Mouse (Mus musculus): ENCODE data around the gene Tet3.

Gene Tet3

GRCm38 (mm10) chr6:83459034-83459644 is at the start of gene Tet3:
TSS of gene Tet3 (minus strand) at chr6:83459084.
- no peak for DNase-seq

GRCm38 (mm10) chr6:83507168-83507546 is 48.3 kb upstream of the Tet3 start:
- DNase-seq, result no peak

- DNase-seq, result peak; percentile 98
These were observed 47.6 kb upstream of the Tet3 start, which contains the start of gene Dguok for GRCm38 (mm10) chr6:83506258-83507167. TSS of gene Dguok (minus strand) at chr6:83506969.

- no peak for DNase-seq
These were observed 46.7 kb upstream of the Tet3 start for GRCm38 (mm10) chr6:83505554-83505953.

GRCm38 (mm10) chr6:83503361-83503760 is 44.5 kb upstream of the Tet3 start:
- no peak for DNase-seq

- DNase-seq, result no peak
These were observed 43.8 kb upstream of the Tet3 start for GRCm38 (mm10) chr6:83502656-83503055.

GRCm38 (mm10) chr6:83501524-83502310 is 42.8 kb upstream of the Tet3 start:
- DNase-seq, result no peak

- DNase-seq, result no peak
These were observed 41.6 kb upstream of the Tet3 start for GRCm38 (mm10) chr6:83500462-83500861.

- no peak for DNase-seq
These were observed 40.2 kb upstream of the Tet3 start for GRCm38 (mm10) chr6:83499078-83499477.

- no peak for DNase-seq
These were observed 38.1 kb upstream of the Tet3 start for GRCm38 (mm10) chr6:83496753-83497710.

GRCm38 (mm10) chr6:83496009-83496752 is 37.3 kb upstream of the Tet3 start:
- DNase-seq, result no peak

- DNase-seq, result no peak
These were observed 31.7 kb upstream of the Tet3 start for GRCm38 (mm10) chr6:83490622-83491021.

- DNase-seq, result no peak
These were observed 29.3 kb upstream of the Tet3 start for GRCm38 (mm10) chr6:83488200-83488599.

- no peak for DNase-seq
These were observed 28.4 kb upstream of the Tet3 start for GRCm38 (mm10) chr6:83487298-83487697.

GRCm38 (mm10) chr6:83485854-83486253 is 27.0 kb upstream of the Tet3 start:
- DNase-seq, result no peak

- DNase-seq, result no peak
These were observed 24.9 kb upstream of the Tet3 start for GRCm38 (mm10) chr6:83483776-83484175.

- no peak for DNase-seq
These were observed 23.7 kb upstream of the Tet3 start for GRCm38 (mm10) chr6:83482418-83483085.

- DNase-seq, result no peak
These were observed 21.3 kb upstream of the Tet3 start for GRCm38 (mm10) chr6:83480019-83480655.

GRCm38 (mm10) chr6:83479193-83479592 is 20.3 kb upstream of the Tet3 start:
- DNase-seq, result no peak

- no peak for DNase-seq
These were observed 19.7 kb upstream of the Tet3 start for GRCm38 (mm10) chr6:83478628-83479027.

Data from right cerebral cortex, postnatal 14 days (tissue).